Mouse (Mus musculus) neural tube, embryonic 14.5 days (tissue): ENCODE measurements around the gene Itga9. TPM values are rescaled to one million over a fixed set of nuclear protein-coding genes. Genes with fewer than 3 reads are reported as not detected.

Experiments used
- ATAC-seq: fragments of 200-750 bp; cut with Nextera tagmentation; 2 replicates; pipeline ENCODE4 v1.8.0; 2017; ENCODE audit warnings: low read depth, mild to moderate bottlenecking, moderate TSS enrichment, moderate library complexity
- H3K27ac ChIP-seq: fragments of 300-500 bp; sonication (generic); 2 replicates; pipeline ENCODE4 v1.5.1; 2014; ENCODE audit warnings: low read depth, mild to moderate bottlenecking, control low read depth, low read length, moderate library complexity, mixed read lengths
- H3K27me3 ChIP-seq: fragments of 300-500 bp; sonication (generic); 2 replicates; pipeline ENCODE4 v1.6.1; 2014; ENCODE audit warnings: low read length; ENCODE audit not compliant: control insufficient read depth, insufficient read depth
- H3K36me3 ChIP-seq: fragments of 300-500 bp; sonication (generic); 2 replicates; pipeline ENCODE4 v1.6.1; 2014; ENCODE audit warnings: low read length, mixed read lengths; ENCODE audit not compliant: control insufficient read depth, insufficient read depth
- H3K4me1 ChIP-seq: fragments of 300-500 bp; sonication (generic); 2 replicates; pipeline ENCODE4 v1.6.1; 2014; ENCODE audit warnings: low read length; ENCODE audit not compliant: control insufficient read depth, insufficient read depth
- H3K4me2 ChIP-seq: fragments of 300-500 bp; sonication (generic); 2 replicates; pipeline ENCODE4 v1.6.1; 2014; ENCODE audit warnings: mild to moderate bottlenecking, low read depth, low read length, control low read depth
- H3K4me3 ChIP-seq: fragments of 300-500 bp; sonication (generic); 2 replicates; pipeline ENCODE4 v1.5.1; 2014; ENCODE audit warnings: low read depth, low read length, control low read depth, mixed read lengths
- H3K9ac ChIP-seq: fragments of 300-500 bp; sonication (generic); replicated peaks from 2 replicates; pipeline ENCODE4 v1.6.1; 2014; ENCODE audit warnings: low read depth, mild to moderate bottlenecking, control low read depth, low read length, mixed read lengths
- H3K9me3 ChIP-seq: fragments of 300-500 bp; sonication (generic); 2 replicates; pipeline ENCODE4 v1.6.1; 2016; ENCODE audit warnings: low read length; ENCODE audit not compliant: control insufficient read depth
- WGBS: fragments of 180-500 bp; shearing (Covaris S2); extraction: QIAGEN DNeasy Blood & Tissue Kit; methylation state at CpG from one replicate; pipeline ENCODE4 v1.1.7; 2014; 5-methylcytosine and 5-hydroxymethylcytosine counted together
- polyA plus RNA-seq: library from polyadenylated mRNA; unstranded; fragments of >200 nt; fragmentation: Nextera tagmentation; extraction: Ambion mirVana; gene quantifications from 2 replicates; pipeline ENCODE4 v1.2.1, GENCODE M21; 2014

The Itga9 gene
- polyA plus RNA-seq, 1 experiment from 2014 or later: 1.7 TPM

GRCm38 (mm10) chr9:118631775-118632757 is 25.6 kb downstream of the Itga9 start:
- no peak overlapping the region for H3K4me3 ChIP-seq
- no peaks in the 10 kb centered on the region; the same call in 1 of the 2 replicates for H3K36me3 ChIP-seq
- H3K4me1 ChIP-seq: no peaks in the 10 kb centered on the region
- no peak overlapping the region for H3K27ac ChIP-seq
- H3K27me3 ChIP-seq: no peaks in the 10 kb centered on the region
- 71% methylated on average over 6 of the region's 6 CpGs for WGBS
- H3K9me3 ChIP-seq: no peaks in the 10 kb centered on the region
- no peak for ATAC-seq
- H3K4me2 ChIP-seq: no peak overlapping the region
- H3K9ac ChIP-seq: no peak overlapping the region

DNA sequence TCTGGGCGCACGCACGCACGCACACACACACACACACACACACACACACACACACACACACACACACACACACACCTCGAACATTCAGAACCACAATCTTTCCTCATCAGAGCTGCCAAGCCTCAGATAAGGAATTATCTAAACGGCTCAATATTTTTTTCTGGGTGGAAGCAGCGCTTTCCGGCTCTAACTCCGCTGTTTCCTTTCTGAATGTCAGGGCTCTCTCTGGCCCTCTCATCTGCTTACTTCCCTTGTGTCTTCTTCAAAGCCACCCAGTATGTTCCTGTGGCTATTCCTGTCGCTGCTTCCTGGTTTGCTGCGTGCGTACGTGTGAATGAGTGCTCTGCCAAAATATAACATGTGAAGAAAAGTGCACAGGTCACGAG is 26.3 kb downstream of the Itga9 start:
- H3K36me3 ChIP-seq: no peaks in the 10 kb centered on the region; the same call in 1 of the 2 replicates
- 85% methylated on average over 13 of the region's 14 CpGs for WGBS
- H3K9me3 ChIP-seq: no peaks in the 10 kb centered on the region
- no peak overlapping the region for H3K9ac ChIP-seq
- H3K4me3 ChIP-seq: no peak overlapping the region
- H3K27me3 ChIP-seq: no peaks in the 10 kb centered on the region
- ATAC-seq: no peak
- no peak overlapping the region for H3K4me2 ChIP-seq
- H3K27ac ChIP-seq: no peak overlapping the region
- no peaks in the 10 kb centered on the region for H3K4me1 ChIP-seq

DNA sequence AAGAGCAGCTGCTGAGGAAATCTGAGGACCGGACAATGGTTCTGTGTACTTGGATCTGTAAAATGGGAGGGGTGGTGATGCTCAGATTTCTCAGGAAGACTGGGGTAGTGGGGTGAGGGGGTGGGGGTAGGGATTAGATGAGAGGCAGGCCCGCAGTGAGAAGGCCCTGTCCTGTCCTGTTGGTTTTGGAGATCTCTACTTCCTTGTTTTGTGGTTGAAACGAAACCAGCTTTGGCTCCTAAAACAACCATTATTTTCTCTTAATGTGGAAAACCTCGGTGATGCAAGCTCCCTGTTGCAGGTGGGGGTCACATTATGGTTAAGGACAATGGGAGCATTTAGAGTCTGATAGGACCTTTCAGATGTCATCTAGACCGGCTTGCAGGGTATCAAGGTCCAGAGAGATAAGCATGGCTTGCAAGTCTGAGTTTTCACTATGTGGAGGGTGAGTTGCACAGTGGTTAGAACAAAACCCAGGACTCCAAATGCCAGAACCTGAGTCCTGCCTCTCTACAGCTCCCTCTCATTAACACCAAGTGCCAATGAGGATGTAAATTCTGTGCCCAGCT is 32.2 kb downstream of the Itga9 start:
- Histone ChIP-seq H3K4me3 (no peak overlapping the region), H3K9me3 (no peaks in the 10 kb centered on the region; the same call in 1 of the 2 replicates), H3K27me3 (no peaks in the 10 kb centered on the region), H3K4me1 (no peaks in the 10 kb centered on the region), H3K9ac (no peak overlapping the region), H3K27ac (no peak overlapping the region), H3K4me2 (no peak overlapping the region), H3K36me3 (no peaks in the 10 kb centered on the region; the same call in 1 of the 2 replicates)
- ATAC-seq: no peak
- WGBS: 86% methylated on average over 5 of the region's 5 CpGs

DNA sequence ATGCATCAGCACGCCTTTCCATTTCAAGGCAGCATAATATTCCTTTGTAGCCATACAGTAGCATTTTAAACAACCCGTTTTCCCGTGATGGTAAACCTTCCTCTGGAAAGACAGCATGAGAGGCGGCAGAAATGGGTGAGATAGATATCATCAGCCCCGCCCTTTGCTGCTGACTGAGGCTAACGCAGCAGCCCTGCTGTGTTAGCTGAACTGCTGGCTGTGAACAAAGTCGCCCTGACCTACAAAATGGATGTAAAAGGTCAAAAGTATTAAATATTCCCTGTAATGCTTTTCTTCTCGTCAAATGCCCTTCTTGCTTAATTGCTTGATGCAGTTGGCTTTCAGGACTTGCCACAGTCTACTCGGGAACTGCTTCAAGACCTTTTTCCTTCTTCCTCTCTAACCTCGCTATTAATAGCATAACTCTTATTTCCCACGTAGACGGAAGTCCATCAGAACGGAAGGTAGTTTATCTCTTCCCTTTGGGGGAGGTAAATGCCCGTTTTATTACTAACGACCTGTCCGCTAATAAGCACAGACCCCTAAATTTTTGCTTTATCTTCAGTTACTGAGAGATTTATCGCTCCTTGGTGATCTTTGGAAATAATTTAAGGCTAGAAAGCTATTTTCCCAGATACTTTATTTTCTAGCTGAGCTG is 39.3 kb downstream of the Itga9 start:
- Histone ChIP-seq H3K9me3 (no peaks in the 10 kb centered on the region), H3K27ac (no peak overlapping the region), H3K4me2 (no peak overlapping the region), H3K27me3 (no peaks in the 10 kb centered on the region), H3K4me3 (no peak overlapping the region), H3K36me3 (no peaks in the 10 kb centered on the region), H3K9ac (no peak overlapping the region), H3K4me1 (no peaks in the 10 kb centered on the region)
- WGBS: 76% methylated on average over 17 of the region's 17 CpGs
- no peak for ATAC-seq

DNA sequence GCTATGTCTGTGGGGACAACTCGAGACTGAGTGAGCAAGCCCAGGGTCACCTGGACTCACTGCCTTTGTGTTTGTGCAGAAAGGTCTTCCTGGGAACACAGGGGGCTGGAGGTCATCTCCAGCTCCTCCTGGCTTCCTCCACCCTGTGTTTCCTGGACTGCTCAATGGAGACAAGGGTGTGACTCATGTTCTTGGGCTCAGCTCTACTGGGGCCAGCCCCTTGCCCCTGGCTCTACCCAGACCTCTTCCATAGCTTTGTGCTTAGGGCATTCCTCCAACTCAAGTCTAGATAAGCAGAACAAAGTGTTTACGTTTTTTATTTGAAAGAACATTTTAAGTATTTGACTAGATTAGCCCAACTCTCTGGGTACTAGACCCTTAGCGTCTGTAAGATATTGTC is 41.0 kb downstream of the Itga9 start:
- WGBS: 79% methylated on average over 3 of the region's 3 CpGs

DNA sequence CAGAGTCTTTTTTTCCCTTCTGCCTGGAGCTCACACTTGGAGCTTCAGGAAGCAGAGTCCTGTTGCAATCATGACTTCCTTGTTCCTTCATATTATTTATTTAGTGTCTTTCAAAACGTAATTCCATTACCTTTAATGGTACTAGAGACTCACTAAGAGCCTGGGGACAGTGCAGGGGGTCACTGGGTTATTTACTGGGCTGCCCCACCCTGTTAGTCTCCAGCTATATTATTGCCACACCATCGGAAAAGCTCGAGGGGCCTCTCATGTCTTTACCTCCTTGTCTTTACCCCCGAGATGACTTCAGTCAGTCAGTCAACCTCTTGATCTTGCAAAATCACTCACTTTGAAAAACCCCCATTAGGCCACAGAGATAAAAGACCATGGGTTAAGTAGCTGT is 44.5 kb downstream of the Itga9 start:
- ATAC-seq: no peak
- Histone ChIP-seq H3K4me3 (no peak overlapping the region), H3K36me3 (no peaks in the 10 kb centered on the region), H3K9ac (no peak overlapping the region), H3K27ac (no peak overlapping the region), H3K9me3 (no peaks in the 10 kb centered on the region), H3K4me2 (no peak overlapping the region), H3K4me1 (0 out of 2 replicates have a peak, but pooled peaks cover 3% of the 10 kb centered on the region), H3K27me3 (no peaks in the 10 kb centered on the region)
- WGBS: 55% methylated on average over 4 of the region's 4 CpGs

More for the DNA sequence above, 41.0 kb downstream of the Itga9 start:
- no peak overlapping the region for H3K4me2 ChIP-seq
- H3K4me3 ChIP-seq: no peak overlapping the region
- no peaks in the 10 kb centered on the region for H3K27me3 ChIP-seq
- ATAC-seq: no peak
- H3K9ac ChIP-seq: no peak overlapping the region
- 0 out of 2 replicates have a peak, but pooled peaks cover 3% of the 10 kb centered on the region for H3K4me1 ChIP-seq
- no peaks in the 10 kb centered on the region for H3K9me3 ChIP-seq
- no peaks in the 10 kb centered on the region for H3K36me3 ChIP-seq
- H3K27ac ChIP-seq: no peak overlapping the region

GRCm38 (mm10) chr9:118651939-118652338 is 45.4 kb downstream of the Itga9 start:
- no peaks in the 10 kb centered on the region for H3K36me3 ChIP-seq
- H3K4me3 ChIP-seq: no peak overlapping the region
- no peak overlapping the region for H3K4me2 ChIP-seq
- no peaks in the 10 kb centered on the region for H3K9me3 ChIP-seq
- WGBS: 52% methylated on average over 2 of the region's 2 CpGs
- no peak for ATAC-seq
- no peak overlapping the region for H3K27ac ChIP-seq
- H3K27me3 ChIP-seq: no peaks in the 10 kb centered on the region
- H3K4me1 ChIP-seq: 0 out of 2 replicates have a peak, but pooled peaks cover 3% of the 10 kb centered on the region
- no peak overlapping the region for H3K9ac ChIP-seq

DNA sequence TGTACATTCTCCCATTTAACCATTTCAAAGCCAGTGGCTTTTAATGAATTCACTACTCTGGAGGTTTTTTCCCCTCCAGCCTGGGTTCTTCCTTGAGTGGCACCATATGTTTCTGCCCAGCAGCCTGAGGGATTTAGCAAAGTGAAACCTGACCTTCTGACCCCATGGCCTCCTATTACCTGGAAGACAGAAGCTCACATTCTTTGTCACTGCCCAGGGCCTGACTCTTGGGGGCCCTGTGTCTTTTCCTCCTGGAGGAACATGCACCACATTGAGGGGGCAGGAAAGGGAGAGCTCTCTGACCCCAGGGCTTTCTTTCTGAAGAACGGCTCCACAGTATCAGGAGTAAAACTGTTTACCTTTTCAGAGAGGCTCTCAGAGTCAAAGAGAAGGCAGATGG is 46.9 kb downstream of the Itga9 start:
- H3K27me3 ChIP-seq: no peaks in the 10 kb centered on the region
- 0 out of 2 replicates have a peak, but pooled peaks cover 3% of the 10 kb centered on the region for H3K4me1 ChIP-seq
- no peak overlapping the region for H3K9ac ChIP-seq
- H3K36me3 ChIP-seq: no peaks in the 10 kb centered on the region
- no peaks in the 10 kb centered on the region for H3K9me3 ChIP-seq
- H3K4me2 ChIP-seq: no peak overlapping the region
- no peak for ATAC-seq
- 61% methylated on average over 1 of the region's 1 CpGs for WGBS
- H3K4me3 ChIP-seq: no peak overlapping the region
- no peak overlapping the region for H3K27ac ChIP-seq
